Mouse (Mus musculus) heart, postnatal 10 days (tissue): ENCODE results near the gene Tmem62. TPM values are rescaled to one million over a fixed set of nuclear protein-coding genes. Genes with fewer than 3 reads are reported as not detected.
"Not testable (repeated sequence)": the region's sequence is repeated elsewhere in the genome, so short reads cannot be mapped to it uniquely, and the experiment has no call there.

Experiments used
- DNase-seq, 2 experiments: peaks; one replicate each; pipeline ENCODE4 v3.0.0; 2021
- intact Hi-C: fragments of 180-260 bp; cut with DNase I; formaldehyde crosslinking; loops from one replicate; pipeline ENCODE4 v1.15.1; 2025
- total RNA-seq, 2 experiments: library from RNA; stranded (reverse); gene quantifications; 2 replicates each; pipeline ENCODE4 v1.2.3; 2021

The Tmem62 gene
- total RNA-seq, 2 experiments from 2014 or later = 3.3 to 5.0 TPM

- DNase-seq = no peak
- intact Hi-C loops = no loop called here
Measured at GRCm38 (mm10) chr2:120983611-120984010, 6.8 kb downstream of the Tmem62 start.

- no peak for DNase-seq
- intact Hi-C loops = no loop called here
Measured at GRCm38 (mm10) chr2:120985241-120985640, 8.4 kb downstream of the Tmem62 start.

GRCm38 (mm10) chr2:120991196-120991595 lies 14.4 kb downstream of the Tmem62 start:
- DNase-seq = no peak
- intact Hi-C loops = no loop called here

GRCm38 (mm10) chr2:120996607-120997006 lies 19.8 kb downstream of the Tmem62 start:
- DNase-seq, intact Hi-C loops: not testable (repeated sequence)

- DNase-seq = no peak
- intact Hi-C loops = no loop called here
Measured at GRCm38 (mm10) chr2:120998863-120999262, 22.0 kb downstream of the Tmem62 start.

- intact Hi-C loops = no loop called here
- DNase-seq = no peak
Measured at GRCm38 (mm10) chr2:121003586-121003985, 26.8 kb downstream of the Tmem62 start.

- no peak for DNase-seq
- intact Hi-C loops = no loop called here
Measured at GRCm38 (mm10) chr2:121004018-121004811, 27.4 kb downstream of the Tmem62 start.

GRCm38 (mm10) chr2:121006986-121007385 lies 30.2 kb downstream of the Tmem62 start:
- intact Hi-C loops = loop anchor here (5.0 kb wide), 1 partner anchor 35 kb away; the partner anchor contains the start of gene Ubr1
- no peak for DNase-seq

- intact Hi-C loops = loop anchor here (5.0 kb wide), 1 partner anchor 36 kb away; the partner anchor contains the start of gene Ubr1
- DNase-seq = peak; percentile 93 to 94
Measured at GRCm38 (mm10) chr2:121007925-121008663, 31.3 kb downstream of the Tmem62 start, which contains the start of gene Ccndbp1. Gene Ccndbp1 (plus strand): TSS chr2:121008403.

GRCm38 (mm10) chr2:121008664-121009007 lies 31.8 kb downstream of the Tmem62 start:
- no peak for DNase-seq
- intact Hi-C loops = loop anchor here (5.0 kb wide), 1 partner anchor 36 kb away; the partner anchor contains the start of gene Ubr1

GRCm38 (mm10) chr2:121009071-121009677 lies 32.4 kb downstream of the Tmem62 start:
- intact Hi-C loops = loop anchor here (5.0 kb wide), 1 partner anchor 37 kb away; the partner anchor contains the start of gene Ubr1
- no peak for DNase-seq

- intact Hi-C loops = no loop called here
Measured at GRCm38 (mm10) chr2:121012676-121013075, 35.9 kb downstream of the Tmem62 start.

GRCm38 (mm10) chr2:121015507-121015906 lies 38.7 kb downstream of the Tmem62 start:
- intact Hi-C loops = no loop called here
- DNase-seq = no peak

More at GRCm38 (mm10) chr2:121012676-121013075, 35.9 kb downstream of the Tmem62 start:
- DNase-seq = no peak

- intact Hi-C loops = no loop called here
- no peak for DNase-seq
Measured at GRCm38 (mm10) chr2:121016226-121016625, 39.4 kb downstream of the Tmem62 start.

GRCm38 (mm10) chr2:121017151-121017550 lies 40.3 kb downstream of the Tmem62 start:
- peak in 1 of 2 experiments; percentile 28 for DNase-seq
- intact Hi-C loops = no loop called here

GRCm38 (mm10) chr2:121022918-121023317 lies 46.1 kb downstream of the Tmem62 start:
- intact Hi-C loops = no loop called here
- no peak for DNase-seq

- intact Hi-C loops = no loop called here
Measured at GRCm38 (mm10) chr2:121036733-121037341, 60.0 kb downstream of the Tmem62 start, which contains the start of gene Epb42. Gene Epb42 (minus strand): TSS chr2:121037072.

GRCm38 (mm10) chr2:121038851-121039250 lies 62.0 kb downstream of the Tmem62 start:
- DNase-seq, intact Hi-C loops: not testable (repeated sequence)

More at GRCm38 (mm10) chr2:121036733-121037341, 60.0 kb downstream of the Tmem62 start, which contains the start of gene Epb42:
- no peak for DNase-seq

GRCm38 (mm10) chr2:121039382-121039781 lies 62.6 kb downstream of the Tmem62 start:
- DNase-seq = no peak
- intact Hi-C loops = no loop called here

- intact Hi-C loops = loop anchor here (1.0 kb wide), 1 partner anchor 61 kb away; no protein-coding TSS in a partner anchor
- peak; percentile 40 to 54 for DNase-seq
Measured at GRCm38 (mm10) chr2:121041098-121041497, 64.3 kb downstream of the Tmem62 start.
